Mouse (Mus musculus): ENCODE measurements around the gene Col27a1. TPM values are rescaled to one million over a fixed set of nuclear protein-coding genes. Genes with fewer than 3 reads are reported as not detected.

The Col27a1 gene
- polyA plus RNA-seq, 1 experiment = not detected

DNA sequence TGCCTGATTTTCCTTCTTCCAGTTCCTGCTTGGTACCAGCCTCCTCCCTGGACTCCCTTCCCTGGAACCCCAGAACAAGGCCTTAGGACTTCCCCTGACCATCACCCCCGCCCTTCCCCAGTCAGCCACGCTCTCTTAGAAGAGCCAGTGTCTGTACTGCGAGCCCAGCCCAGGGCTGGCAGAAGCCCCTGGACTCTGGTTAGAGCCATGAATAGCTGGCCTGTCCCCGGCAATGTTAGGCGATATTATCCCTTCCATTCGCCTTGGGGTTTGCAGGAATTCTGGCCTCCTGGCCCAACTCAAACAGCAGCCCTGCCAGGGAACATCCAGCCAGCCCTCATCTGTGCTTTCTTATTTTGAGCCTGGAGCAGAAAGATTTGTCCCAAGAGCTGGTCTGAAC, 39.9 kb downstream of the Col27a1 start:
- Histone ChIP-seq H3K27me3 (replicated peaks) (peaks cover 6% of the 10 kb centered on the region), H3K9me3 (no peaks in the 10 kb centered on the region)
- TF ChIP-seq FLI1 (IDR thresholded peaks at IDR 0.05; ENCODE audit: low read length) = no peak
- no peak for TF ChIP-seq GATA1 (IDR thresholded peaks at IDR 0.05; ENCODE audit: borderline replicate concordance, low read length)

GRCm38 (mm10) chr4:63254151-63254550, 40.3 kb downstream of the Col27a1 start:
- peaks cover 6% of the 10 kb centered on the region for H3K27me3 ChIP-seq (replicated peaks)
- no peaks in the 10 kb centered on the region for H3K9me3 ChIP-seq

More for the DNA sequence above, 39.9 kb downstream of the Col27a1 start:
- Histone ChIP-seq H3K36me3 (replicated peaks; ENCODE audit: low read length) (no peaks in the 10 kb centered on the region), H3K4me3 (replicated peaks) (no peak overlapping the region), H3K4me1 (no peaks in the 10 kb centered on the region)

DNA sequence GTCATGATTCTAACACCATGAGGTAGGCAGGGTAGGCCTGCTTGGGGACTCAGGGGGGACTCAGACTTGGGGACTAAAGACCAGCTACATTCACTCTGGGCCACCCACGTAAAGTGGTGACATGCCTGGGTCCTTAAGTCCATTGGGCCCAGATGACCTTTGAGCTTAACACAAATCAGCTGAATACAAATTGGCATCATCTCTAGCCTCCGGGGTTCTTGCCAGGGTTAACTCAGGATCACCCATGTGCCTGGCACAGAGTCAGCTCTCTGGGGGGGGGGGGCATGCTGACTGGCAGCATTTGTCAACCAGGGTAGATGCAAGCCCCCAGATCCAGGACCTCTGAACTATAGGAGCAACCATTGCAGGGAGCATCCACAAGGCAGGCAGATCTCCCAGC, 42.6 kb downstream of the Col27a1 start:
- Histone ChIP-seq H3K36me3 (replicated peaks; ENCODE audit: low read length) (no peaks in the 10 kb centered on the region), H3K9me3 (no peaks in the 10 kb centered on the region), H3K4me1 (no peaks in the 10 kb centered on the region), H3K4me3 (replicated peaks) (no peak overlapping the region), H3K27me3 (replicated peaks) (peaks cover 7% of the 10 kb centered on the region)
- no peak for TF ChIP-seq FLI1 (IDR thresholded peaks at IDR 0.05; ENCODE audit: low read length)
- no peak for TF ChIP-seq GATA1 (IDR thresholded peaks at IDR 0.05; ENCODE audit: borderline replicate concordance, low read length)

More at GRCm38 (mm10) chr4:63254151-63254550, 40.3 kb downstream of the Col27a1 start:
- Histone ChIP-seq H3K4me1 (no peaks in the 10 kb centered on the region), H3K4me3 (replicated peaks) (no peak overlapping the region), H3K36me3 (replicated peaks; ENCODE audit: low read length) (no peaks in the 10 kb centered on the region)
- TF ChIP-seq FLI1 (IDR thresholded peaks at IDR 0.05; ENCODE audit: low read length) (no peak), GATA1 (IDR thresholded peaks at IDR 0.05; ENCODE audit: borderline replicate concordance, low read length) (no peak)

DNA sequence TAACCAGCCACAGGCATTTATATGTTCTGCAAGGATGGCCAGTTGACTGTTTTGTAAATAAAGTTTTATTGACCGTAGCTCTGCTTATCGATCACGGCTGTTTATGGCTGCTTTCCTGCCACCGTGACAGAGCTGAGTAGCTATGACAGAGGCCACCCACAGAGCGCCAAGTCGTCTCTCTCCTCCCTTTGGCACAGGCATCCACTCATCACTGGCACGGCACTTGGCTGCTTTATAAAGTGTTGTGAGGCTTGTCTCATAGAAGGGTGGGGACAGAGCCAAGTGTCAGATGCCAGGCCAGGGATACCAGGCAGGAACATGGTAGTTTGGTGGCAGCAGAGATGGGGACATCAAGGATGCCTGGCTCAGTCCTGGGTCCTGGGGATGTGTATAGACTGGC, 43.5 kb downstream of the Col27a1 start:
- H3K27me3 ChIP-seq (replicated peaks) = peaks cover 11% of the 10 kb centered on the region
- H3K9me3 ChIP-seq = no peaks in the 10 kb centered on the region
- TF ChIP-seq FLI1 (IDR thresholded peaks at IDR 0.05; ENCODE audit: low read length) (no peak), GATA1 (IDR thresholded peaks at IDR 0.05; ENCODE audit: borderline replicate concordance, low read length) (no peak)

DNA sequence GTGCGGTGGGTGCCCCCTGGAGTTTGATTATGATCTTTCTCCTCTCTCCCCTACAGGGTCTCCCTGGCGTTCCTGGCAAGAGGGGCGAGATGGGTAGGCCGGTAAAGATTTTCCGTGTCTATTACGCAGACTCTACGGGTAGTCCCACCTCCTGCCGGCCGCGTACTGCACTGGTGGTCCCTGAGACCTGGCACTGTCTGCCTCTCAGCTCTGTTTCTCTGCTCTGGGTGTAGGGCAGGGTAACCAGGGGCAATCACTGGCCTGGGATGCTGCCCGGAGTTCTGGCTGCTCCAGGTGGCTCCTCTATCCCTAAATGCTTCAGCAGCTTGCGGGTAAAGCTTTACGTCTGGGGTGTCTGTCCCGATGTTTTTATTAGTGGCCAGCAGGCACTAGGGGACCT, 44.3 kb downstream of the Col27a1 start:
- Histone ChIP-seq H3K9me3 (no peaks in the 10 kb centered on the region), H3K36me3 (replicated peaks; ENCODE audit: low read length) (no peaks in the 10 kb centered on the region), H3K4me1 (no peaks in the 10 kb centered on the region), H3K4me3 (replicated peaks) (no peak overlapping the region), H3K27me3 (replicated peaks) (peaks cover 13% of the 10 kb centered on the region)
- TF ChIP-seq FLI1 (IDR thresholded peaks at IDR 0.05; ENCODE audit: low read length) (no peak), GATA1 (IDR thresholded peaks at IDR 0.05; ENCODE audit: borderline replicate concordance, low read length) (no peak)

More for the DNA sequence above, 43.5 kb downstream of the Col27a1 start:
- Histone ChIP-seq H3K4me1 (no peaks in the 10 kb centered on the region), H3K4me3 (replicated peaks) (no peak overlapping the region), H3K36me3 (replicated peaks; ENCODE audit: low read length) (no peaks in the 10 kb centered on the region)

- no peaks in the 10 kb centered on the region for H3K4me1 ChIP-seq
- H3K36me3 ChIP-seq (replicated peaks; ENCODE audit: low read length) = no peaks in the 10 kb centered on the region
- TF ChIP-seq FLI1 (IDR thresholded peaks at IDR 0.05; ENCODE audit: low read length) (no peak), GATA1 (IDR thresholded peaks at IDR 0.05; ENCODE audit: borderline replicate concordance, low read length) (no peak)
- no peak overlapping the region for H3K4me3 ChIP-seq (replicated peaks)
- peaks cover 15% of the 10 kb centered on the region for H3K27me3 ChIP-seq (replicated peaks)
- no peaks in the 10 kb centered on the region for H3K9me3 ChIP-seq
Measured at GRCm38 (mm10) chr4:63259066-63259465, 45.3 kb downstream of the Col27a1 start.

DNA sequence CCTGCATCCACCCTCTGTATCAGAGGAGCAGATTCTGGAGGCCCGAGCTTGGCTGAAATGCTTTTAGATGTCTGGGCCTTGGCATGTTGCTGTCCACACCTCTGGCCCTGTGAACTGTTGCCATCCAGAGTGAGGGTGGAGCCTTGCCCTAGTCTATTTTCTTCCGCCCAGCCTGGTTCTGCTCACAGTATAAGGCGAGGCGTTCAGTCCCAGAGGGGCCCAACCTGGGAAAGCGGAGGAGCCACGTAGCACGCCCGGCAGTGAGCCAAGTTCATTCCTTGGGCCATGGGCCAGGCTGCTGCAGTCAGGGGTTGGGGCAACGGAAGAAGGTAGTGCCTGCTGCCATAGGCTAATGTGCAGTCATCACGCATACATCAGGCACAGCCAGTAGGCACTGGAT, 46.7 kb downstream of the Col27a1 start:
- TF ChIP-seq GATA1 (IDR thresholded peaks at IDR 0.05; ENCODE audit: borderline replicate concordance, low read length) = no peak
- TF ChIP-seq FLI1 (IDR thresholded peaks at IDR 0.05; ENCODE audit: low read length) = no peak

DNA sequence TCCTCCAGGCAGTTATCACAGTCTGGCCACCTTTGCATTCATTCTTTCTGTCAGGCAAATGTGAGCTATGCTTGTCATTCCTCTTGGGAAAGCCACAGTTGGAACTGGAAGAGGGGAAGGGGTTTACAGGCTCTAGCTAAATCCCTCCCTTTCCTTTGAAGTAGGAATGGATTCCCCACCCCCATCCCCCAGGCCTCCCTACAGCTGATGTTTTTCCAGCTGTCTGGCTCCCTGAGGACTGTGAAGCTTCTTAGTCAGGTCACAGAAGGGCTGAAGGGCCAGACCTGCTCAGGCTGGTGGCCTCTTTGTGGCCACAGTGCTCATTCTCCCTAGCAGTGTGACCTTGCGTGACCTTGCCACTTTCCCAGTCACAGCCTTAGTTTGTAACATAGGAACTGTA, 49.1 kb downstream of the Col27a1 start:
- no peaks in the 10 kb centered on the region for H3K36me3 ChIP-seq (replicated peaks; ENCODE audit: low read length)
- TF ChIP-seq FLI1 (IDR thresholded peaks at IDR 0.05; ENCODE audit: low read length) (no peak), GATA1 (IDR thresholded peaks at IDR 0.05; ENCODE audit: borderline replicate concordance, low read length) (no peak)
- H3K27me3 ChIP-seq (replicated peaks) = peaks cover 23% of the 10 kb centered on the region
- no peak overlapping the region for H3K4me3 ChIP-seq (replicated peaks)
- H3K9me3 ChIP-seq = no peaks in the 10 kb centered on the region
- H3K4me1 ChIP-seq = no peaks in the 10 kb centered on the region

More for the DNA sequence above, 46.7 kb downstream of the Col27a1 start:
- Histone ChIP-seq H3K36me3 (replicated peaks; ENCODE audit: low read length) (no peaks in the 10 kb centered on the region), H3K9me3 (no peaks in the 10 kb centered on the region), H3K27me3 (replicated peaks) (peaks cover 22% of the 10 kb centered on the region), H3K4me1 (no peaks in the 10 kb centered on the region), H3K4me3 (replicated peaks) (peak overlapping the region; percentile 3)

GRCm38 (mm10) chr4:63266276-63266675, 52.5 kb downstream of the Col27a1 start:
- Histone ChIP-seq H3K4me1 (no peaks in the 10 kb centered on the region), H3K4me3 (replicated peaks) (no peak overlapping the region), H3K36me3 (replicated peaks; ENCODE audit: low read length) (no peaks in the 10 kb centered on the region), H3K9me3 (no peaks in the 10 kb centered on the region), H3K27me3 (replicated peaks) (peaks cover 20% of the 10 kb centered on the region)
- TF ChIP-seq FLI1 (IDR thresholded peaks at IDR 0.05; ENCODE audit: low read length) = no peak
- no peak for TF ChIP-seq GATA1 (IDR thresholded peaks at IDR 0.05; ENCODE audit: borderline replicate concordance, low read length)

- Histone ChIP-seq H3K9me3 (no peaks in the 10 kb centered on the region), H3K36me3 (replicated peaks; ENCODE audit: low read length) (no peaks in the 10 kb centered on the region)
- no peak for TF ChIP-seq FLI1 (IDR thresholded peaks at IDR 0.05; ENCODE audit: low read length)
- no peak for TF ChIP-seq GATA1 (IDR thresholded peaks at IDR 0.05; ENCODE audit: borderline replicate concordance, low read length)
Measured at GRCm38 (mm10) chr4:63267121-63267520, 53.3 kb downstream of the Col27a1 start.

DNA sequence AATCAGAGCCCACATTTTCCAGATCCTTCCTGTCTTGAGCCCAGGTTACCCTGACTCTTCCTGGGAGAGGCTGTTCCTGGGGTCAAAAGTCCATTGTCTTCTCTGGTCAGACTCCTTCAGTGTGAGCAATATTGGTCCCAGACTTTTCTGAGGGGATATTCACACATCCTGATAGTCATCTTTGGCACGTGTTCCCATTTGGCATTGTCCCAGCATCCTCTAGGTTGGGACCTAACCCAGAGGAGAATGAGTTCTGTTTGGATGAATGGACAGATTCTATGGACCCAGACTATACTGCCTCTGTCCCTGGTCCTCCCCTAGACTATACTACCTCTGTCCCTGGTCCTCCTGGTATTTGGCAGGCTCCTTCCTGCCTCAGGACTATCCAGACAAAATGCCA, 53.8 kb downstream of the Col27a1 start:
- H3K9me3 ChIP-seq = no peaks in the 10 kb centered on the region

More at GRCm38 (mm10) chr4:63267121-63267520, 53.3 kb downstream of the Col27a1 start:
- Histone ChIP-seq H3K27me3 (replicated peaks) (peaks cover 16% of the 10 kb centered on the region), H3K4me1 (no peaks in the 10 kb centered on the region), H3K4me3 (replicated peaks) (no peak overlapping the region)

More for the DNA sequence above, 53.8 kb downstream of the Col27a1 start:
- no peak overlapping the region for H3K4me3 ChIP-seq (replicated peaks)
- H3K36me3 ChIP-seq (replicated peaks; ENCODE audit: low read length) = no peaks in the 10 kb centered on the region
- H3K27me3 ChIP-seq (replicated peaks) = peaks cover 13% of the 10 kb centered on the region
- no peak for TF ChIP-seq FLI1 (IDR thresholded peaks at IDR 0.05; ENCODE audit: low read length)
- H3K4me1 ChIP-seq = no peaks in the 10 kb centered on the region
